Mouse (Mus musculus) bone marrow, adult 2 months (tissue): ENCODE data around the gene Fgf22. TPM values are rescaled to one million over a fixed set of nuclear protein-coding genes. Genes with fewer than 3 reads are reported as not detected.
A peak's percentile ranks its signal among the peaks of the same experiment; 100 is the strongest.

Source experiments
- H3K27ac ChIP-seq: fragments of 200-500 bp; 2 replicates; pipeline ENCODE4 v1.5.1; 2012; ENCODE audit warnings: low read depth, mild to moderate bottlenecking, control low read depth, inconsistent platforms, low read length; ENCODE audit not compliant: control insufficient read depth, poor library complexity, insufficient read depth
- H3K4me1 ChIP-seq: fragments of 200-500 bp; 2 replicates; pipeline ENCODE4 v1.6.1; 2011; ENCODE audit warnings: low read length; ENCODE audit not compliant: control insufficient read depth, insufficient read depth
- H3K4me3 ChIP-seq: fragments of 200-500 bp; replicated peaks from 2 replicates; pipeline ENCODE3; 2011; ENCODE audit warnings: mild to moderate bottlenecking, low read depth, low read length, control low read depth; ENCODE audit not compliant: control insufficient read depth
- CTCF ChIP-seq: fragments of 200-500 bp; IDR thresholded peaks from 2 replicates; pipeline ENCODE4 v1.5.1; 2011; ENCODE audit warnings: low read length, control low read depth; ENCODE audit not compliant: control insufficient read depth, insufficient read depth
- POLR2A ChIP-seq: fragments of 200-500 bp; IDR thresholded peaks from 2 replicates; pipeline ENCODE4 v1.6.1; 2011; ENCODE audit warnings: low read depth, mild to moderate bottlenecking, control low read depth, low read length, borderline replicate concordance; ENCODE audit not compliant: control insufficient read depth
- WGBS: fragments of 180-500 bp; shearing (Covaris S2); methylation state at CpG from one replicate; pipeline ENCODE4 v1.1.7; 2018; 5-methylcytosine and 5-hydroxymethylcytosine counted together
- polyA plus RNA-seq: library from polyadenylated mRNA; stranded (reverse); fragments of >200 nt; gene quantifications from 2 replicates; pipeline ENCODE4 v1.2.4, GENCODE M21; 2011; ENCODE audit warnings: low replicate concordance; ENCODE audit not compliant: missing spikeins, insufficient read depth, insufficient read length

Fgf22 gene
- polyA plus RNA-seq, 1 experiment, result not detected

- WGBS, result 32% methylated on average over 4 of the region's 4 CpGs
- peaks cover 16% of the 10 kb centered on the region for H3K4me1 ChIP-seq
- peak within 1 kb of the TSS; percentile 59 for H3K27ac ChIP-seq
- no peak for TF ChIP-seq CTCF
- TF ChIP-seq POLR2A, result no peak
- H3K4me3 ChIP-seq, result no peak within 1 kb of the TSS
These were observed 36.0 kb downstream of the Fgf22 start, which contains the start of gene Prss57 for GRCm38 (mm10) chr10:79790861-79791260. Prss57 (minus strand) TSS chr10:79790961.

GRCm38 (mm10) chr10:79792339-79793040 is 37.6 kb downstream of the Fgf22 start:
- H3K27ac ChIP-seq, result no peak overlapping the region
- H3K4me3 ChIP-seq, result no peak overlapping the region
- 80% methylated on average over 5 of the region's 5 CpGs for whole genome bisulfite sequencing
- peaks cover 14% of the 10 kb centered on the region for H3K4me1 ChIP-seq
- TF ChIP-seq POLR2A (no peak), CTCF (no peak)

- TF ChIP-seq CTCF (peak; percentile 86), POLR2A (no peak)
- Histone ChIP-seq H3K27ac (peak within 1 kb of the TSS; percentile 78), H3K4me1 (peaks cover 14% of the 10 kb centered on the region), H3K4me3 (peak within 1 kb of the TSS; percentile 75)
- WGBS, result 5% methylated on average over 51 of the region's 51 CpGs
These were observed 38.3 kb downstream of the Fgf22 start, which contains the start of gene Palm for GRCm38 (mm10) chr10:79793051-79793737. Palm (plus strand) TSS chr10:79793572.

- peaks cover 12% of the 10 kb centered on the region for H3K4me1 ChIP-seq
- peak overlapping the region; percentile 78 for H3K27ac ChIP-seq
- 13% methylated on average over 38 of the region's 38 CpGs for WGBS
- TF ChIP-seq POLR2A (no peak), CTCF (no peak)
- H3K4me3 ChIP-seq, result peak overlapping the region; percentile 75
These were observed 39.0 kb downstream of the Fgf22 start for GRCm38 (mm10) chr10:79793738-79794490.

- Histone ChIP-seq H3K27ac (peak overlapping the region; percentile 78), H3K4me1 (peaks cover 11% of the 10 kb centered on the region), H3K4me3 (peak overlapping the region; percentile 75)
- TF ChIP-seq CTCF (no peak), POLR2A (peak; percentile 47; the same call in 1 of the 2 replicates)
- 25% methylated on average over 10 of the region's 10 CpGs for WGBS
These were observed 39.6 kb downstream of the Fgf22 start for GRCm38 (mm10) chr10:79794491-79794931.

GRCm38 (mm10) chr10:79795905-79796304 is 41.0 kb downstream of the Fgf22 start:
- Histone ChIP-seq H3K4me1 (peaks cover 7% of the 10 kb centered on the region; the same call in 1 of the 2 replicates), H3K4me3 (no peak overlapping the region), H3K27ac (no peak overlapping the region)
- TF ChIP-seq CTCF, result no peak
- no peak for TF ChIP-seq POLR2A
- 91% methylated on average over 3 of the region's 3 CpGs for WGBS

- peak overlapping the region; percentile 40; the same call in 1 of the 2 replicates for H3K27ac ChIP-seq
- H3K4me1 ChIP-seq, result peaks cover 5% of the 10 kb centered on the region; the same call in 1 of the 2 replicates
- WGBS, result 31% methylated on average over 15 of the region's 15 CpGs
- TF ChIP-seq CTCF, result no peak
- TF ChIP-seq POLR2A, result no peak
- no peak overlapping the region for H3K4me3 ChIP-seq
These were observed 42.5 kb downstream of the Fgf22 start for GRCm38 (mm10) chr10:79797326-79797725.
